Mouse (Mus musculus): ENCODE measurements at regions not wholly inside any gene's neighbourhood (a gene's known extent, or its start where the extent isn't known, plus 50 kb on each side); places are given as distances from the start of the nearest gene placed in this dataset.

GRCm38 (mm10) chr7:72726214-72726854 lies 419.9 kb upstream of the Mctp2 start:
- TF ChIP-seq CTCF (IDR thresholded peaks at IDR 0.05; ENCODE audit: low read depth, low read length): no peak
- TF ChIP-seq POLR2A (IDR thresholded peaks at IDR 0.05; ENCODE audit: extremely low read depth, insufficient read depth, low read length): no peak
